Mouse (Mus musculus): ENCODE data around the gene Hspbap1.

Hspbap1 gene

DNA sequence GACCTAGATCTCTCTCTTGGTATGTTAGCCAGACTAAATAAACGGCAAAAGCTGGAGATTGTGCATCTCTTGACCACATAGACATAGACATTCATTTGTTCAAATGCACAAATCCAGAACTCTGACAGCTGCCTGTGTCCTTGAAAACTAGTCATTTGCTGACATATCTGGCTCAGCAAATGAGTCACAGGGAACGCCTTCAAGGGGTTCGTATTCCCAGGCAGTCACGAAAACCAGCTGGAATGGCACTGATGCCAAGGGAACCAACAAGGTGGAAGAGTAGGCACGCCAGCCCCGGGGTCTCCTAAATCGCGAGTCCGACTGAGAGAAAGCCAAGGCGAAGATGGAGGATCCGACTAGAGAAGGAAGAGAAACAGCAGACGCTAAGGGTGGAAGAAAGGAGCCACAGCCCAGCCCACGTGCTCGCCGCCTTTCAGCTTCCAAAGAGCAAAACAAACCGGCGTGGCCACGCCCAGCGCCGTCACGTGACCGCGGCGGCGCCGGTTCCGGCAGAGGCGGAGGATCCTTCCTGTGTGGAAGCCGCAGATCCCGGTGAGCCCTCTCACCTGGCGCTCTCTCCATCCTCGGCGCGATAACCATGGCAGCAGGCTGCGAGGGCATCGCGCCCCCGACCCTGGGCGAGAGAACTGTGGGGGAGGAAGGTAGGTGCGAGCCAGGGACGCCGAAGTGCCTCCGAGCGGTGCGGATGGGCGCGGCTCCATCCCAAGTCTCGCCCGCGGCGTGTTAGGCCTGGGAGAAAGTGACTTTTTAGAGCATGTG is at the start of gene Hspbap1:
Gene Hspbap1 (plus strand): TSS at position 498 of the 780 bp plus-strand sequence.
- DNase-seq (ENCODE audit: low spot score), result peak; percentile 80

GRCm38 (mm10) chr16:35724561-35724960 is 45.6 kb upstream of the Hspbap1 start:
- DNase-seq (ENCODE audit: low spot score), result no peak

- DNase-seq (ENCODE audit: low spot score), result no peak
Measured at GRCm38 (mm10) chr16:35726601-35727000, 43.6 kb upstream of the Hspbap1 start.

DNA sequence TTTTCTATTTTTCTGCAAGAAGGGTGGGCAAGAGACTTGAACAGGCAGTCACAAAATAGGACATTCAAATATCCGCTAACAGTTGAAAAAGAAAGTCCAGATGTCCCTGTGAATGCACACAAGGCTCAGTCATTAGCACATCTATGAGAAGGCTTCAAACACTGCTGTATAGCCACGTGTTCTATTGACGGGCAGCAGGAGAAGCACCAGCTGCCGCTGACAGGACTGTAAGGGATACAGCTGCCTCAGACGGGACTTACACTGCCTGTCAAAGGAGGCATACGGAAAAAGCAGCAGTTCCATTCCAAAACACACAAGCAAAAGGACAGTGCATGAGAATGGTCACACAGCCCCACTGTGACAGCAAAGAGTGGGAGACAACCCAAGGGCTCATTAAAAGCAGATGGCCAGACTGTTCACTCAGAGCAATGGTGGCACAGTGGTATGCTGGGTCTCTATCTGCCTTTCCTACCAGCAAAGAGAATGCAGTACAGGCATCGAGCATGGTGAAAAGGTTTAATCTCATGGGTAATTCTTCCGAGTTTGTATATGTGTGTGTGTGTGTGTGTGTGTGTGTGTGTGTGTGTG is 40.9 kb upstream of the Hspbap1 start:
- no peak for DNase-seq (ENCODE audit: low spot score)

DNA sequence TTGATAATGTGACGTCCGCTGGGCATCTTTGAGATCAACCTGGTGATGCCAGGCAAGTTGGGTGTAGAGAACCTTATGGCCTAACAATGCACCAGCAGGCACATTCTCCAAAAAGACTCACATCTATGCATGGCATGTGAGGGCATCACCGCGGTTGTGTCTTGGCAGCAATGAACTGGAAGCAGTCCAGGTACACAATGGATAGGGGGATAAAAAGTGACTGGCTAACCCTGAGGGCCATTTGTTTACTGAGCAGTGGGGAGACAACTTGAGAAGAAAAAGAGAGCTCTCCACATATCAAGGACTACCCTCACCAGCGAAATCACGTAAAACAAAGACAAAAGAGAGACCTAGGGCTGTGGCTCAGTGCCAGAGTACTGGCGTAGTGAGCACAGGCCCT is 38.1 kb upstream of the Hspbap1 start:
- DNase-seq (ENCODE audit: low spot score), result no peak

DNA sequence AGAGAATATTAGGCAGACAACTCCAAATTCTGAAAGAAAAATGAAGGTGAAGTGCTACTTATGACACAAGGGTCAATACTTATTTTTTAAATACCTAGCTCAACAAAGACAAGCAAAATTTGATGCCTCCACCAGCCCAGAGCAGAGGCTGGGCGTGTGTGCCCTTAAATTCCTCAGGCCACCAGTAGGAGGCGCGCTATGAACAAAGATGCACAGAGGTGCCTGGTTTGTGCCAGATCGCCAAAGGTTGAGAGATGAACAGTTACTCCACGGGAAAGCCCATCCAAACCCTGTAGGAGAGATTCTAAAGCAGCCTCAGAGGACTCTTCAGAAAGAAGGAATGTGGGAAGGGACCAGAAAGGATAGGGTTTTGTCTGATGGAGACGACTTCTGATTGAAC is 36.1 kb upstream of the Hspbap1 start:
- DNase-seq (ENCODE audit: low spot score), result peak; percentile 52

DNA sequence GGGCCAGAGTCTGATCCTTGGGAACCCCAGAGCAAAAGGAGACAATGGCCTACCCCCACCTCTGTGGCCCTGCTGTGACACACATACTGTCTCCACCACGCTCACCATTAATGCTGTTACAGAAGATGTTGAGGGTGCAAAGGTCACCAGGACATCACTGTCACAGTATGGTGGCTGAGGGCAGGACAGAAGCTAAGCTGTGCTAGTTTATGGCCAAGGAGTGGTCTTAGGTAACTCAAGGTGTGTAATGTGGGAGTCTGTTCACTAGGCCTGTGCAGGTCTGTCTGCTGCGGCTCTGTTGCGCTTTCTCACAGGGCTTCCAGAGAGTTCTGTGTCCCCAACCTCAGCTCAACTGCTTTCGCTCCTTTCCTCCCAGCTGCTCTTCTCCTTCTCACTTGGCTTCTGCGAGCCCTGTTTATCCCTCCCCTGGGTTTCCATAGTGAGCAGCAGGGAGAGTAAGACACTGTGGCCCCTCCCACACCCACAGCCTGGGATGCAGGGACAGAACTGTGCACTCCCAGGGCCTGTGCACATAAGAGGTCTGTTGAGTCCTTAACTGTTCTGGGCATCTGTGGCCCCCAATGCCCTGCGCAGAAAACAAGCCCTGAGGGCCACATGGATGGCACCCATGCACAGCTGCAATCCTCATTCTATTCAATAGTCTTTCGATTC is 31.9 kb upstream of the Hspbap1 start:
- no peak for DNase-seq (ENCODE audit: low spot score)

GRCm38 (mm10) chr16:35739548-35739947 is 30.6 kb upstream of the Hspbap1 start:
- DNase-seq (ENCODE audit: low spot score), result no peak

DNA sequence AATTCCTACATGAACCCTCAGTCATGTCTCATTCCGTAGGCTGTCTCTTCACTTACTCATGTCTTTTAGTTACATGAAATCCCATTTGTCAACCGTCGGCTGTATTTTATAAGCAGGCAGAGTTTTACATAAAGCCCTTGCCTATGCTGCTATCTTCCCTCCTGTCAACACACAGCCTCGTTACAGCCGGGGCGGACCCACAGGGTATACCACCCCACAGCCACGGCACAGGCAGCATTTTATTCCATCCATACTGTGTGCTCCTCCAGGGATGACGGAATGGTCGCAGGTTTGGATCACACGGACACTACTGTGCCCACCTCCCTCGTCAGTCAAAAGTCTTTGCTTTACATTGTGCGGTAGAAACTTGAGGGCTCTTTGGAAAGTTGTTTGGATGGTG is 29.8 kb upstream of the Hspbap1 start:
- no peak for DNase-seq (ENCODE audit: low spot score)

DNA sequence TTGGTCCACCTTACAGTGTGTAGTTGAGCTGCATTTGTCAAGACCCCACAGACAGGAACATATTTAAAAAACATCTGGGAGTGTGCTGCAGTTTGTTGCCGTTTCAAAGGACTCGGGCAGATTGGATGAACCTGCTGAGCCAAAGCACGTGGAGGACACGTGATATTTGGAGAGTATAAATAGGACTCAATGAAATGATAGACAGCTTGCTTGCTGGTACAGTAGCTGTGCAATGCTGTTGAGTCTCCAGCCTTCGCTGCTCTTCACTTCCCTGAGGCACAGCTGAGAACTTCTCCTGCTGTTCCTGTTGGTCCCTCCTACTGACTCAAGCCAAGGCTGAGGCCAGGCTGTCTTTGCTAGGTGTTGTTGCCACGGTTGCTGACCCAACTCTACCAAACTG is 29.2 kb upstream of the Hspbap1 start:
- no peak for DNase-seq (ENCODE audit: low spot score)

DNA sequence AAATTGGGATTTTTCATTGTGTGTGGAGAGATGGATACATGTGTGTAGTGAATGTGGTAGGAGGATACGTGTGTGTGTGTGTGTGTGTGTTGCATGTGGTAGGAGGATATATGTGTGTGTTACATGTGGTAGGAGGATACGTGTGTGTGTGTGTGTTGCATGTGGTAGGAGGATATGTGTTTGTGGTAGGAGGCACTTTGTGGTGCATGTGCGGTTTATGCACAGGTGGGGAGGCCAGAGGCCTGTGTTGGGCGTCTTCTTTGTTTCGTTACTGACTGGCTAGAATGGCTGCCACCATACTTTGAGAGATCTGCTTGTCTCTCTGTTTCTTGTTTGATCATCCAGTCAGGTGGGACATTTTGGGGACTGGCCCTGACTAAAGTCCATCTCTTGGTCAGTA is 28.6 kb upstream of the Hspbap1 start:
- DNase-seq (ENCODE audit: low spot score), result no peak

GRCm38 (mm10) chr16:35742251-35742937 is 27.8 kb upstream of the Hspbap1 start:
- no peak for DNase-seq (ENCODE audit: low spot score)

DNA sequence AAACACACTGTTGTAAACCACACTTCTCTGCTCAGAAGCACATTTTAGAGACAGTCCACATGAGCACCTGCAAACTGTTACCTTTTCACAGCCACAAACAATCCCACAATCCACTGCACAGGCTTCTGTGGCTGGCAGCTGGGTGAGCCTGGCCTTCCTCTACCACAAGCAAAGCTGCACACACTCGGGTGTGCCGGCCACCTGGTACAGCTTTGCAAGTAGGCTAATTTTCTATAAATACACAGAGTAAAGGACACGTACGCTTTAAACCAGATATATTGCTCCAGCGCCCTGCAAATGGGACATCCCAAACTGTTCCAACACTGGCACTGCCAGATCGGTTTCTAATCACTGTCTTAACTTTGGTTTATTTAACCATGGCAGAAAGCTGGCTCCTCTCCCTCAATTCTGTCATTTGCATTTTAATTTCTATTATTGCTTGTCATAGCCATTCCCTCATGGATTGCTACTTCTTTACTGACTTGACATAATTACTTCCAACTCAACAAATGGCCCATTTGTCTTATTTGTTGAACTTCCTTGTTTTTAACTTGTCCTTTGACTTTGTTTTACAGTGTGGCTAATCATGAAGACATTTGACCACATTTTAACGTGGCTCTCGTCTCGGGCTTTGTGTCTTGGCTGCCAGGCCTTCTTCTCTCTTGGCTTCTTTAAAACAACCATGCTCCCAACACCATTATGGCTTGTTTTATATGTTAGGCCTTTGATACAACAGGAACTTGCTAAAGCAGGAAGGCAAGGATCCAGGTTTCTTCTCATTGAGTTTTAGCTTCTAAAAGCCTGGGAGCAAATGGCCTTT is 22.5 kb upstream of the Hspbap1 start:
- DNase-seq (ENCODE audit: low spot score), result no peak

DNA sequence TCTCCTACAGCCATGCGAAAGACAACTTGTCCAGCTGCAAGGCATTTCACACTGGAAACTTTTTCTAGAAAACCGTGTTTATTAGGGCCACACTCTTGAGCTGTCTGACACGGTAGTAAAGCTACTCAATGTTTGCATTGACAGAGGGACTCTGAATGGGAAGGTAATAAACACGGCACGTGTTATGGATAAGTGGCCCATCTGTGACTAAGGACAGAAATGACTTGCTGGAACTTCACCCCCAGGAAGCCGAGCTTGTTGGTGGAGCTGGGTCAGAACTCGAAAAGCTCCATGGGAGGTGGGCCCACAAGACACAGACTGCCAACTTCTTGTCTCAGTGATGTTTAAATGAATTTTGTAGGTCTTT is 22.0 kb upstream of the Hspbap1 start:
- DNase-seq (ENCODE audit: low spot score), result no peak

DNA sequence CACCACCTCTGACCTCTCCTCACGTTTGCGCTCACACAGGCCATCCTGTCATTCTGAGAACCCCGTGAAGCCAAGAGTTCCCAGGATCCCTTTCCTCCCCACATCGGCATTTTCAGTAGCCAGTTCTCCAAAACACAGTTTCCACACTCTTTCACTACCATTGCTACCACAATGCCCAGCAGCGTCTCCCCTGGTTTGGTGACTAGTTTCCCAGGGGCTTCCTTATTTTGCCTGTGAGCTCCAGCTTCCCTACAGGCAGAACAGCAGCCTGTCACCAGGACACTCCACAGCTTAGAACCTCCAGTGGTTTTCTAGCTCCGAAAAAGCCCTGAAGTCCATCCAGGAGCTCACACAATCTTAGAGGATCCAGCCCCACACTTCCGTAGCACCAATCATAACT is 20.8 kb upstream of the Hspbap1 start:
- DNase-seq (ENCODE audit: low spot score), result no peak

DNA sequence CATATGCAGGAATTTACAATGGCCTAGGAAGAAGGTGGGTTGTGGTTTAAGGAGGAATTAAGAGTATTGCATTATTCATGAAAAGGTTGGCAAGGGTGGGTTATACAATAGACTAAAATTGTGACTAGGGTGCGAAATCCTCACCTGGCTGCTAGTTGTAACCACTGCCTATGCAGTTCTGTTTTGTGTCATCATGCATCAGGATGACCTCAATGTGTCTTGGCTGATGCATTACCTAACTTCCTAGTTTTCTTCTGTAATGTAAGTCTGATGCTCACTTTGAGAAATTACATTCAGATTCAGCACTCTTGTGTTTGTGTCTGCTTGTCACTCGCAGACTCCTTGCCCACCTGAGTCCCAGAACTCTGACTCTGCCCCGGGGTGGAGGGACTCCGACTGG is 18.3 kb upstream of the Hspbap1 start:
- DNase-seq (ENCODE audit: low spot score), result no peak

DNA sequence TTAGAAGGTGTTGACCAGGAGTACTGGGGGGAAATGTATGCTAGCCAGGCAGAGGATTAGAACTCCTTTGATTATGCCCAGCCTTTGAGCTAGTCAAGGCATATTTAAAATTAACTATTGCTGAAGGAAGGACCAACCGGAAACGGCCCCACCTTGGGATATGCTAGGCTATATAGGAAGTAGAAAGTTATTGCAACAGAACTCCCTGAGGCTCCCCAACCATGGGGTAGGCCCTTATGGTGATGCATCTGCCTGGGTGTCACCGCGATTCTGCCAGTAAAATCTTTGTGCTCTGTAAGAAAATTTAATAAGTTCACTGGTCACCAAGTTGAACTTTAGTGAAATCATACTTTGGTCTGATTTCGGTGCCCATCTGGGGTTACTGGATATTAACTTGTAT is 16.2 kb upstream of the Hspbap1 start:
- no peak for DNase-seq (ENCODE audit: low spot score)

DNA sequence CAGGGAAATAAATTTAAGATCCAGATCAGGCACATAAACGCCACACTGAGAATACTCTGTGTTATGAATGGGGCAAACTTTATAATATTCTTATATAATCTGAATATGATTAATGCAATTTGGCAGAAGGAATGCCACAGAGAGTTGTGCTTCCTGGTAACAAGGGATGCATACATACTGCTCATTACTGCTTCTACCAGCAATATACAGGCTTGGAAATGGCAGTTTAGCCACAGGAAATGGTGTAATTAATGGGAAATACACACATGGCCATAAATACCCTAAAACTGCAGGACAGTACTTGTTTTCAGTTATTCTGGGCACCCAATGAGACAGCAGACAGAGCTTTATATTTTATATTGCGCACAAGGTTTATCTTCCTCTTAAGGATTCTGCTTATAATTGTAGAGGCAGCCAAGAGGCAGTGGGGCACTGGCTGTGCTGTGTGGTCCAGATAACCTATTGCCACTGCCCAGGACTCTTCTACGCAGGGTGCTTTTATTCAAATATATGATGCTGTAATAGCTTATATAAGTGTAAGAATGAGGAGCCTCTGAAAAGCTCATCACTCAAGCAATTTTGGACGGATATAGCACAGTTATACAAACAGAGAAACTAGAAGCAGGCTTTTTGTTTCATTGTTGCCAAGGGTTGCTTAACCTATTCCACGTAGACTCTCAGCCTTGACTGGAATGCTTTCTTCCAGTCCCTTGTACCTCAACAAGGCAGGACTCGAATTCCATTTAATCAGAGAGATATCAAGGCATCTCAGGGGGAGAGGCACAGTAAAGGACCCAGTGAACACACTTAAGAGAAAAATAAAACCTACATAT is 14.5 kb upstream of the Hspbap1 start:
- no peak for DNase-seq (ENCODE audit: low spot score)

- no peak for DNase-seq (ENCODE audit: low spot score)
Measured at GRCm38 (mm10) chr16:35756697-35757096, 13.5 kb upstream of the Hspbap1 start.

DNA sequence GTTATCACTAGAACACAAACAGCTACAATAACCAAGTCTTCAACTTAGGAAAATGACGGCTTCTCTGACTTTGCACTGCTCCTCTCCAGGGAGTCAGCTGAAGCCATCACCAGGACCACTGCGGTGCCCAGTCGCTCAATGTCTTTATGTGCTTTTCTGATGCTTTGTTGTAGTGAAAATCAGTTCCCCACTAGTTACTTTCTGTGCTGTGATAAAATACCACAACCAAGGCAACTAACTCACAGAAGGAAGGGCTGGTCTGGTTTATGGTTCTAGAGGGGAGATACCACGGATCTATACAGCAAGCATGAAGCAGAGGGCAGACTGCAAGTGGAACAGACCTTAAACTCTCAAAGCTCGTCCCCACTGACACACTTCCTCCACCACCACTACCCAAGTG is 10.8 kb upstream of the Hspbap1 start:
- no peak for DNase-seq (ENCODE audit: low spot score)

All from ovary, postnatal 14 days (tissue).